Mouse (Mus musculus): Measurements from ENCODE around the gene Rps26.
A peak's percentile ranks its signal among the peaks of the same experiment; 100 is the strongest.
"Not testable (repeated sequence)": the region's sequence is repeated elsewhere in the genome, so short reads cannot be mapped to it uniquely, and the experiment has no call there.

The Rps26 gene

GRCm38 (mm10) chr10:128640891-128641290 is 14.3 kb upstream of the Rps26 start:
- DNase-seq (ENCODE audit: low spot score) = no peak

DNA sequence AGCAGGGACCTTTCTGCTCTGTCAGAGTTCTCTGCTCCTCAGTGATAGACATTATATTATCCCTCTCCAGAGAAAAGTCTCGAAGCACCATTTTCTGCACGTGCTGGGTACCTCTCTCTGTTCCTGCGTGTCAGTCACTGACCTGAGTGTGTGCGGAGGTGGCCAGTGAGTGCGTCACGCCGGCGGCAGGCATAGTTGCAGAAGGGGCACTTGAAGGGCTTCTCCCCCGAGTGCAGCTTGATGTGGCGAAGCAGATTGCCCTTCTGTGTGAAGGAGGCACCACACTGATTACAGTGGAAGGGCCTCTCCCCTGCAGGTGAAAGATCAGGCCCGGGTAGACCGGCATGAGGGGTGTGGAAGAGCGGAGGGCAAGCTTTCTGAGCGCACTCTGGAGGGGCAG is 13.5 kb upstream of the Rps26 start:
- no peak for DNase-seq (ENCODE audit: low spot score)

GRCm38 (mm10) chr10:128637011-128637410 is 10.5 kb upstream of the Rps26 start:
- DNase-seq (ENCODE audit: low spot score) = no peak

DNA sequence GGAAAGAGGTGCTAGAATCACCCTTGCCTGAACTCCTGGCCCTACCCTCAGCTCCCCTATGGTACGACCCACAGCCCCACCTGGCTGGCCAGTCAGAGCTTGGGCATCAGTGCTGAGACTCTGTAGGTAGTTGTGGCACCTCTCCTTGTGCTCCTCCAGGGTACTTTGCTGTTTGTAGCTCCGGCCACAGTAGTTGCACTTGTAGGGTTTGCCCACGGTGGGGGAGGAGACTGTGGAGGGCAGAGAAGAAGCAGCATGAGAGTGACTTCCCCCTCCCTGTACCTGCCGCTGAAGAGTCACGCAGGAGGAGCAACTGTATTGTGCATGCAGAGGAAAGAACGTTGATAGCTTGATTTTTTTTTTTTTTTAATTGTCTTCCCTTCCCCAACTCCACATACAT is 10.0 kb upstream of the Rps26 start:
- DNase-seq (ENCODE audit: low spot score) = no peak

GRCm38 (mm10) chr10:128635697-128636096 is 9.2 kb upstream of the Rps26 start:
- no peak for DNase-seq (ENCODE audit: low spot score)

DNA sequence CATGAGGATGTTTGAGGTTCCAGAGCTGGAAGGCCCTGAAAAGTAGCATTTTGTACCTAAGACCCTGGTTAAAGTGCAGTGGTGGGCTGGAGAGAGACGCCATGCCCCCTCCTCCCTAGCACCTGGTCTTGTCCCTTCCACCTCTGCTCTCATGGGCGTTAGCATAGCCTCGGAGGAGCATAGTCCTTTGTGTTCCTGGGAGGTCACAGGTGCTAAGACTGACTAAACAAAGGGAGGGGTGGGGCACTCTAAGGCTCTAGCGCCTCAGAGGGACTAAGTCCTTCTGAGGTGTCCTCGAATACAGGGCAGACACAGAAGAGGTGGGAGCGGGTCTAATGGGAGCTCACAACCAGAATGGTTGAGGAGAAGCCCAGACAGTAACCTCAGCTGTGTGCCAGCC is 5.0 kb upstream of the Rps26 start:
- DNase-seq (ENCODE audit: low spot score) = no peak

- DNase-seq (ENCODE audit: low spot score) = not testable (repeated sequence)
Measured at GRCm38 (mm10) chr10:128630306-128630705, 3.8 kb upstream of the Rps26 start.

- DNase-seq (ENCODE audit: low spot score) = peak; percentile 62
Measured at GRCm38 (mm10) chr10:128629746-128630145, 3.2 kb upstream of the Rps26 start.

GRCm38 (mm10) chr10:128627398-128628317 is 1.1 kb upstream of the Rps26 start:
- DNase-seq (ENCODE audit: low spot score) = peak; percentile 60

GRCm38 (mm10) chr10:128625287-128625894 is 1.2 kb downstream of the Rps26 start:
- peak; percentile 74 for DNase-seq (ENCODE audit: low spot score)

- not testable (repeated sequence) for DNase-seq (ENCODE audit: low spot score)
Measured at GRCm38 (mm10) chr10:128623106-128623613, 3.4 kb downstream of the Rps26 start.

- DNase-seq (ENCODE audit: low spot score) = no peak
Measured at GRCm38 (mm10) chr10:128622702-128623101, 3.8 kb downstream of the Rps26 start.

GRCm38 (mm10) chr10:128621986-128622520 is 4.5 kb downstream of the Rps26 start:
- no peak for DNase-seq (ENCODE audit: low spot score)

GRCm38 (mm10) chr10:128620241-128620640 is 6.3 kb downstream of the Rps26 start:
- DNase-seq (ENCODE audit: low spot score) = no peak

- not testable (repeated sequence) for DNase-seq (ENCODE audit: low spot score)
Measured at GRCm38 (mm10) chr10:128619148-128619547, 7.4 kb downstream of the Rps26 start.

DNA sequence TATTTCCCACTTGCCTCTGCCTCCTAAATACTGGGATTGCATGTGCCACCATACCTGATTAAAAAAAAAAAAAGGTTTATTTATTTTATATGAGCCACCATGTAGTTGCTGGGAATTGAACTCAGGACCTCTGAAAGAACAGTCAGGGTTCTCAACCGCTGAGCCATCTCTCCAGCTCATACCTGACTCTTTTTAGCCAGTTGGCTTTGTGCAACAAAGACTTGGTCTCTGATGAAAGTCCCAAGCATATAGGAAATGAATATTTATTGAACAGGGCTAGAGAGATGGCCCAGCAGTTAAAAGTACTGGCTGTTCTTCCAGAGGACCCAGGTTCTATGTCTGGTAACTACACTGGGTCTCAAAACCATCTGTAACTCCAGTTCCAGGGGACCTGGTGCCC is 8.0 kb downstream of the Rps26 start:
- no peak for DNase-seq (ENCODE audit: low spot score)

GRCm38 (mm10) chr10:128615798-128616448 is 10.6 kb downstream of the Rps26 start:
- not testable (repeated sequence) for DNase-seq (ENCODE audit: low spot score)

- DNase-seq (ENCODE audit: low spot score) = no peak
Measured at GRCm38 (mm10) chr10:128614934-128615333, 11.6 kb downstream of the Rps26 start.

GRCm38 (mm10) chr10:128613820-128614219 is 12.7 kb downstream of the Rps26 start:
- not testable (repeated sequence) for DNase-seq (ENCODE audit: low spot score)

DNA sequence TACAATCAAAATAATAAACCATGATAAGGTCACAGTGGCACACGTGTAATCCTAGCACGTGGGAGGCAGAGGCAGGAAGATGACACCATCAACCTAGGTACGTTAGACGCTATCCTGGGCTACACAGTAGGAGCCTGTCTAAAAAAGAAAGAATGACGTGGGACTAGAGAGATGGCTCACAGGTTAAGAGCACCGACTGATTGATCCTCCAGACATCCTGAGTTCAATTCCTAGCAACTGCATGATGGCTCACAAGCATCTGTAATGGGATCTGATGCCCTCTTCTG is 13.4 kb downstream of the Rps26 start:
- DNase-seq (ENCODE audit: low spot score) = no peak

DNA sequence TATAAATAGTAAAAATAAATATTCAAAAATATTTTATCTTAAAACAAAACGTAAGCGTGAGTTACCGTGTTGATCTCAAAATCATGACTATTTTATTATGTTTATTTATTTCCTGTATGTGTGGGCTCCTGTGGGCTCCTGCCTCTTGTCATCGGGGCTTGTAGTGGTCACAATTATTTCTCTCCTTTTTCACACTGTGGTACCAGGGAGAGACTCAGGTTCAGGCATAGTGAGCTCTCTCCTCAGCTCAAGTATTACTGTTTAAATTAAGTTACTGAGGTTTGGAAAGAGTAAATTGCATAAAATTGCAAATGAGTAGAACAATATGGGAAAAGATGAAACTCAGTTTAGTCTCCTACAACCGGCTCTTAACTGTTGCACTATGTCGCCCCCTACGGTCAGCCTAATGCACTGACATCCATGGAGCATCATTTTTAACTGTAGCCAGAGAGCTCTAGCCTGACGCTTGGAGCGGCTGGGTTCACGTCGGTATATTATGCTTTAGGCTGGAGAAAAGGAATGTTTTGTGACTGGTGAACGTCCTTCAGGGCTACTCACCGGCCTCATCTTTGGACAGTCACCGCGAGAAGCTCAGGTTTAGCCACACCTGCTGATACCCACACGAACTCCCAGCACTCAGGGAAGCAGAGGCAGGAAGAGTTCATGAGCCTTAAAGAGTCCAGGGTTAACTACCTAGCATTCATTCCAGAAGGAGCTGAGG is 14.0 kb downstream of the Rps26 start:
- DNase-seq (ENCODE audit: low spot score) = peak; percentile 83

DNA sequence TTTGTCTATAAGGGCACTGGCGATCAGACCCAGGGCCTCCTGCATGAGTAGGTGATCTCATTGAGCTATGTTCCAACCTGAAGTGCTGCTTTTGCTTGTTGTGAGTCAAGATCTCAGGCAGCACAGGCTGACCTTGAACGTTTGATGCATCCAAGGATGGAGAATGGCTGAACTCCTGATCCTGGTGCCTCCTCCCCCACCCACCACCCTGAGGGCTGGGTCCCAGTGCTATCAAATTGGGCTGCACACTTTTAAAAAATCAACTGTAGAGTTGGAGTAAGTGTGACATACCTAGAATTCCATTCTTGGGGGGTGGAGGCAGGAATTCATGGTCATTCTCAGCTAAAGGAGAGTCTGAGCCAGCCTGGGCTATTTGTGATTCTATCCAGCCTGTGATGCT is 20.1 kb downstream of the Rps26 start:
- DNase-seq (ENCODE audit: low spot score) = no peak
